ENCODE assay signal across 11 mouse cellular contexts in genomic region chr5:134121893-134122259, GRCm38 (mm10).
"Had no signal": no experiment of that assay in that cellular context is flagged by ENCODE, and none has a peak within 500 bp of the region (broad histone marks: within the 10 kb centered on the region; RNA-seq: fewer than 3 reads in every experiment).

No protein-coding gene starts in this region.

- ATAC-seq: liver, embryonic 12.5 days had no signal

- H3K4me2 ChIP-seq: limb, embryonic 15.5 days; liver, embryonic 12.5 days; lung, embryonic 14.5 days; stomach, embryonic 15.5 days had no signal

- H3K9ac ChIP-seq: limb, embryonic 15.5 days; liver, embryonic 12.5 days; lung, embryonic 14.5 days; stomach, embryonic 15.5 days had no signal

- H3K4me3 ChIP-seq: limb, embryonic 15.5 days; liver, embryonic 12.5 days; midbrain, embryonic 10.5 days; myocyte; stomach, embryonic 15.5 days had no signal

- H3K27me3 ChIP-seq: limb, embryonic 15.5 days; liver, embryonic 12.5 days; stomach, embryonic 15.5 days had no signal

- H3K4me1 ChIP-seq: limb, embryonic 15.5 days; liver, embryonic 12.5 days had no signal

- DNase-seq: kidney, postnatal 36 days; layer of hippocampus, adult 9-11 months; layer of hippocampus, postnatal 36 days; thymus, adult 2 months; thymus, postnatal 25 days had no signal

- H3K27ac ChIP-seq: limb, embryonic 15.5 days; liver, embryonic 12.5 days; midbrain, embryonic 10.5 days; stomach, embryonic 15.5 days had no signal

- H3K9me3 ChIP-seq: limb, embryonic 15.5 days; liver, embryonic 12.5 days; stomach, embryonic 15.5 days had no signal

- H3K36me3 ChIP-seq: liver, embryonic 12.5 days had no signal
